Mouse (Mus musculus): ENCODE measurements at regions not wholly inside any gene's neighbourhood (a gene's known extent, or its start where the extent isn't known, plus 50 kb on each side); places are given as distances from the start of the nearest gene placed in this dataset.

GRCm38 (mm10) chr10:25068301-25068700 lies 141.0 kb upstream of the Arg1 start:
- TF ChIP-seq POLR2A (IDR thresholded peaks at IDR 0.05; ENCODE audit: insufficient read depth, low read length) (no peak), CTCF (IDR thresholded peaks at IDR 0.05; ENCODE audit: low read depth, low read length) (no peak)
